Mouse (Mus musculus) urinary bladder, postnatal 36 days (tissue): ENCODE data around the gene Gtpbp1.

Experiments
- DNase-seq, 2 experiments: peaks; one replicate each; pipeline ENCODE4 v3.0.0; 2022; ENCODE audit warnings: low spot score in 2 of 2, mixed read lengths in 1 of 2

The Gtpbp1 gene

DNA sequence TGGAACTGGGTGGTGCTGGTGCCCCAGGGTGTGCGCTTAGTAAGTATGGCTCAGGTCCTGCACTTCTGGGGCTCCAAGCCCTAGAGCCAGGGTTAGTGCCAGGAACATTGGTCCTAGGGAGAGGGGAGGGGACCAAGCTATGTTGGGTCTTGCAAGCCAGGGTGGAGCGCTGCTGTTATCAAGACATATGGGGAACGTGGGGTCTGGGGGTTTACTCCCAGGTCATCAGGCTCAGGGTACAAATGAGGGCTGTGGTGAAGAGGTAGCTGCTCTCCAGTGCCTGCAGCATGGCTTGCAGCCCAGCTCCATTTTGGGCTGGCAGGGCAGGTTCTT, 62.7 kb downstream of the Gtpbp1 start:
- no peak for DNase-seq

DNA sequence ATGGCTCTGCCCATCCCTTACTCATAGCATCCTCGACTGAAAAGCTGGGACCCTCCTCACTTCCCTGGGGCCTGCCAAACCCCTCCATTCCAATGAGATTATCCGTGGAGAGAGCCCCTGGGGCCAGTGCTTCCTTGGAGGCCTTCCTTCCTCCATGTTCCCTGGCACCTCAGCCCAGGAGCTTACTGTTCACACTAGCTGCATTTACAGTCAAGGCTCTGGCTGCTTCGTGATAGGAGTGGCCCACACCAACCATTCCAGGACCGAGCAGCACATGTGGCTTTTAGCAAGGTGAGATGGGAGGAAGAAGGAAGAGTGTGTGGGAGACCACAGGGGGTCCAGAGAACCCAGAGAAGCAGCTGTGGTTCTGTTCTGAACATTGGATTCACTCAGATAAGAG, 63.2 kb downstream of the Gtpbp1 start:
- no peak for DNase-seq

DNA sequence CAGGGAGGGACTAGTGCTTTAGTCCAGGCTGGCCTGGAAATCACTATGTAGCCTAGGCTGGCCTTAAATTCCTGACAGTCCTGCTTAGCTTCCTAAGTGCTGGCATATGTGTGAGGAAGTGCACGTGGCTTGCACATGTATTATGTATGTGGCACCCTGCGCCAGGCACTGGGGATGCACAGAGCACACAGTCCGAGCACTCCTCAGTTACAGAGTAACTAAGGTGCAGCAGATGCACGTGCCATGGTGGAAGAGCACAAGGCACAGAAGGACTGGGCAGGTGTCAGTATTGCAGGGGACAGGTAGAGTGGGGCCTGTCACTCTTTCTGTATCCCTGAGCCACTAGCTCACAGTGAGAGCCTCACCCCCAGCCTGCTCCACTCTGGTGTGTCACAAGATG, 64.5 kb downstream of the Gtpbp1 start:
- DNase-seq = no peak

DNA sequence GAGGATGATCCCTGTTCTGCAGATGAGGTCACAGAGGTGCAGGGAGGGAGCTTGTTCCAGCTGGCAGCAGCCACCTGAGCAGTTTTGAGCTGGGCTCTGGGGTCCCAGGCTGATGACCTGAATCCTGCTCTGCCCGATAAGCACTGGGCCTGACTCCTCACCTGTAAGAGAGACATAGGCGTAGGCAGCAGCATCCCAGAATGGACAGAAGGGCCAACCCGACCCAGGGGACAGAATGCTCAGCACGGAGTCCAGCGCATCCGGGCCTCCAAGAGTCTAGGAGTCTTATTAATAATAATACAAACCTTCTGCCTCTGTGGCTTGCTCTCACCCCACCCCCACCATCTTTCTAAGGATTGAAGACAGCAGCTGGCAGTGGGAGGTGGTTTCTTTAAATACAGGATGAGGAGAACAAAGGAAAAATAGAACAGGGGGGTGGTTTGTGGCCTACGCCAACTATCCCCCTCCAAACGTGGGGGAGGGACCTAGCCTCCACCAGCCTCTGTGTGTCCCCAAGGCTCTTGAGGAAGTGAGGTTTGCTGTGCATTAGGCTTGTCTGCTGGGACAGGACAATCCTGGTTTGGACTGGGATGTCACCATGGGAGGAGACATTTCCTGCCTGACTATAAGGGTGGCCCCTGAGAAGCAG, 65.5 kb downstream of the Gtpbp1 start:
- no peak for DNase-seq

DNA sequence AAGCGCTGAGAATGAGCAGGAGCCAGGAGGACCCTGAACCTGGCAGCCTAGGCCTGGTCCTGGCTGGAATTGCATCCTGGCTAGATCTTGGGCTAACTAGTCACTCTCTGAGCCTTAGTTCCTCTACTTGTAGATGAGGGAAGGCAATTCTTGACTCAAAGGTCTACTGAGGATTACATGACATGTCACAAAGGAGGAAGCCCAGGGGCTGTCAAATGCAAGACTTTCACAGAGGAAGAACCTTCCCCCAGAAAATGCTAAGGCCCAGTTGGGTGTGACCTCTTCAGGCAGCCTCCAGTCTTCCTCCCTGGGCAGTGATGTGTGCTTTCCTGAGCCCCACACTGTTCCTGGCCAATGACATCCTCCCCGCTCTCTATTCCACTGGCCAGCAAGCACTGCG, 66.5 kb downstream of the Gtpbp1 start:
- DNase-seq = no peak

DNA sequence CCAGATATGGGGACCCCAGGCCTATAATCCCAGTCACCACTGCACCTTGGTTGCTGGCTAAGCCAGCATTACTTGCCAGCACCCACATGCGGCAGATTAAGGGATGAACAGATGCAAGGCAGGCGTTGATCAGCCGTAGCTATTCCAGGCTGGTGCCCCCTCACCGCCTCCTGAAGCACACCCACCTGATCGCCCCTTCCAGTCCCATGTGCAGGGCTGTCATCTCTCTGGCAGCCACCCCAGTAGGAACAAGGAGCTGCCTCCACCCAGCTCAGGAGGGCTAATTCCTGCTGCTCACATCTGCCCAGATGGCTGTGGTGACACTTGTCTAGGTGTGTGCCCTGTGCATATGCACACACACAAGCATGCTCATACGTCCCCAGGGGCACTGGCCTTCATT, 70.3 kb downstream of the Gtpbp1 start:
- no peak for DNase-seq

DNA sequence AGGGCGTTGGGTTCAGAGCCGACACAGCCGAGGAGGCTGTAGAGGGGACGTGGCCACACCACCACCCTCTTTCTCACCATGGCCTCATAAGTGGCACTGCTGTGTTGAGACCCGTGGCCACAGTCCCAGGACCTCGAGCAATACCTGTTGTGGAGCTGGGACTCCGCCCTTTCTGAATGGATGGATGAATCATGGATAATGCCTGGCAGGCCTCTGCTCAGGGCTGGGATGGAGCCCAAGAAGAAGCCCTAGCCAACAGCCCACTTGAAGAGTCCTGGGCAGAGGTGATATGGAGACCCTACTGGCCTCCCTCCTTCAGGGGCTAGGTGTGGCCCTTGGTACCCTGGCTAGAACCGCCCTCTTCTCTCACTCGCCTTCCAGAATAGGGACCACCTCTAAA, 72.4 kb downstream of the Gtpbp1 start:
- DNase-seq = no peak

DNA sequence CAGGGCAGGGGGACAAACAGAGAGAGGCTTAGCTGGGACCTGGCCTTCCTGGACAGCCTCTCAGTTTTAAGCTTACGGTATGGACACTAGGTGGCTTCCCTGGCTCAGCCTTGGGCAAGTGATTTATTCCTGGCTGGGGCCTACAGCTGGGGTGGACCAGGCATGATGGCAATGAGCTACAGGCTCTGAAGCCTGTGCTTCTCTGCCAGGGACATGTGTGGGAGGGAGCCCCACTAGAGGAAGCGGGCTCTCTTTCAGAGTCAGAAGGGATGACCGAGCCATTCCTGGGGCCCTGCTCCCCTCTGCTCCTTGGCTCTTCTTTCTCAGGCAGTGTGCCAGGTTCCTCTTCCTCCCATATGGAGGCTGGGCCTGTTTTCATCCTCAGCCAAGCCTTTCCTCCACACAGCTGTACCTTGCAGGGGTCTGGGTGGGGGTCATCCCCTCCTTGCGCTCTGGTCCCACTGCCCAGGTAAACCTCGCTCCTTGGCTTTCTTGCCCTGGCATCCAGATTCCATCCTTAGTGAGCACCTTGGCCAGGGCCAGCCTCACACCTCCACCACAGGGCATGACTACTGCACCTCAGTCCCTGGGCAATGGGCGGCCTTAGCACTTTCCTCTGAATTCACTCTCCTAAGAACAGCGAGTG, 73.1 kb downstream of the Gtpbp1 start:
- no peak for DNase-seq

DNA sequence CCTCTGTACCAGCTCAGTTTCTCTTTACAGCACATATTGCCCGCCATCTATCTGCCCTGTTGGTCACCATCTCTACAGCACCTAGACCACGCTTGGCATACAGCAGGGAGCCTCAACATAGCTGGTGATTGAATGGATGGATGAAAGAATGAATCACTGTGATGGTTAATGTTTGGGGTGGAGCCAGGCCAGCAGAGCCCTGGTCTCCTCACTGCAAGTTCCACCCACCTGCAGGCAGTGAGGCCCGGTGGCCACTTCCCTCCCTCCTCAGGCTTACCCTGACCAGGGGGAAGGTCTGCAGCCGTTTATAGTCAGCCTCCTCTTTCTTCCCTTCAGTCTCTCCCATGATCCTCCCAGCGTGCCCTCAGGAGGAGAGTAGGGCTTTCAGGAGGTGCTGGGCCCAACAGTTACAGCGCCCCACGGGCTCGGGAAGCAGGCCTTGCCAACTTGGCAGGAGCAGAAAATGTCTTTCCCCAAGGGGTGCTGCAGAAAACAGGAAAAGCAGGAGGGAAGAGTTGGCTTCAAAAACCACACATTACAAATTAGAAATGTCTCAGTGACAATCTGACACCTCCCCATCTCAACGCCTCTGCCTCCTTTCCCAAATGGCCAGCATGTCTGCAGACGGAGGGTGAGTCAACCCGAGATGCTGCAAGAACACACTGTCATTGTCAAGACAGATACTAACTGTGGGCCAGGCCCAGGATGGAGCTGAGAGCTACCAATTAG, 74.1 kb downstream of the Gtpbp1 start:
- no peak for DNase-seq

DNA sequence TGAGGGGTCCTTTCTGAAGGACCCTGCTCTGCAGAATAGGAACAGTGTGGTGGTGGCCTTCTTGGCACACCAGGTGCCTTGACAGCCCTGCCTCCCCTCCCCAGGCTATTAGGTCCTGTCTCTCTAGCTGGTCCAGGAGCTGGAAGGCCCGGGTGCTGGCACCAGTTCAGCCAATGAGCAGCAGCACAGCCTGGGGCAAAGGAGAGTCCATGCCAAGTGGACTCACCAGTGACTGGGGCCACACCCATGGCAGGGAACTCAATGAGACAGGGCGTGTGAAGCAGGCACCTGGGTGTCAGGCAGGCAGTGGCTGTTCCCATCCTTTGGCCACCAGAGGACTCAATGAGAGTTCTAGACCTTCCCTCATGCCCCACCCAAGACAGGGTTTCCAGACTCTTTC, 74.7 kb downstream of the Gtpbp1 start:
- DNase-seq = no peak

DNA sequence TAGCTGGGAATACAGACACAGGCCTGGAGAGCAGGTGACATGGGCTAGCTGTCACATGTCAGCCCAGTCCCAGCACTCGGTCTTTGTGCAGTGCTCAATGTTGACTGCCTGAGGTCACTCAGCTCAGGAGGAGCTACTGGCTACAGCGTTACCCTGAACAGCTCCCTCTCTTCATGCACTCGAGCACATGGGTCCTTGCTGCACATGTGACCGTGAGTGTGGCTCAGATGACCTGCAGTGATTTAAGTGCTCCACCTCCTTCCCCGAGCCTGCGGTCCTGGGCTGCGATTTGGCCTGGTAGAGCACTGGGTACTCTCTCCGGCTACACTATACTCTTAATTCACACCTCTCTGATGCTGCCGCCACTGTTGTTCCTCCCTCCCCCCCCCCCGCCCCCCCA, 75.5 kb downstream of the Gtpbp1 start:
- no peak for DNase-seq

DNA sequence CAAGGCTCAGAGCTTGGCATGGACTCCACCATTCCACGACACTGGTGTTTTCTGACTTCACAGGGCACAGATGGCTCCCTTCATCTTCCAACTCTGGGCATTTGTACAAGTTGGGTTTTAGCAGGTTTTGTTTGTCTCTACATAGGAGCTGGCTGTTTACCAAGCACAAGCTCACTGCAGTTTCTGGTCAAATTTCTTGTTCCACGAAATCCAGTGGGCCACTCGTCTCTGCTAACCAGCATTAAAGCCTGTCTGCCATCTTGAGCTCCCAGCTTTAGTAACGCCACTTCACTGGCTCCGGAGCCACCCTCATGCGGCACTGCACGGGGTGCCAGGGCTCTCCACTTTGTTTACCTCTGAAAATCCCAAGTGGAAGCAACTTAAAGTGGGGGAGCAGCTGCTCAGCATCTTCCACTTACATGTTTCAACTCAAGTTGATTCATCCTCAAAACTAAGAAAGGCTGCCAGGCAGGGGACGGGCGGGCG, 76.0 kb downstream of the Gtpbp1 start:
- DNase-seq = no peak

DNA sequence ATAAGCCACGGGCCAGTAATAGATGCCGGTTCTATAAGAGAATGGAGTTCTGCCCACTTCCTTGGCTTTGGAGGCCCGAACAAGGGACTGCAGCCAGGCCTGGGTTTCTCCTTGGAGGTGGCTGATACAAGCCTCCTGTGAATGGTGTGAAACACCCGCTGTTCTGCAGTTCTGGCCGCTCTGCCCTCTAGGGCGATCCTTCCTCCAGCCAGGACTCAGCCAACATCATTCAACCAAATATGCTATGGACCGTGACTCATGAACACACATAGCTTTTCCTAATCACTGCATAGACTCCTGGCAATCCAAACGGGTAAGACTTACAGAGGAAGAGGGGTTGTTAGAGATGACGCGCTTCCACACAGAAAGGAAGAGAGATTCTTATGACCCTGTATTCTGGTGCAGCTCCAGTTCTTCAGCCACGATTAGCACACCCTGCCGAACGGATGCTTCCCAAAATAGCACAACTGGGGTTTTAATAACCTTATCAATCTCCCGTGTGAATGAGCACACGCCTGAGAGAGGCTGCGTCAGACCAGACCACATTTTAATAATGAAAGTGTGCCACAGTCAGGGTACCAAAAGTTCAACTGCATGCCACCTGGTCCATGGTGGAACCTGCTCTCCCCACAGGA, 76.8 kb downstream of the Gtpbp1 start:
- DNase-seq = no peak

DNA sequence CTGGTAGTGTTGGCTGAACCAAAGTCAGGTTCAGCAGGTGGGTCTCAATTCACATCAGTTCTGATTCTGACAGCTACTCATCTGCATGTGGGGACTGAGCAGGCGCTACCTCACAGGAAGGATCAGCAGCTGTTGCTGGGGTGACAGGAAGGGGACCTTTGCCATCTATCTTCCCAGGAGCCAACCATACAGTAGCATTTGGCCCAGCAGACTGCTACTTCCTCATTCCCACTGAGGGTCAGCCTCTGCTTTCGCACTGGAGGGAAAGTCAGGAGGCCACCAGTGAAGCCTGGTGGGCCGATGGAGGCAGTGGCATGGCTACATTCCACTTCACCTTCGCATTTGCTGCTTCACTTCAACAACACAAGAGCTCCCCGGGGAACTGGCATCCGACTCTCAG, 77.7 kb downstream of the Gtpbp1 start:
- no peak for DNase-seq

DNA sequence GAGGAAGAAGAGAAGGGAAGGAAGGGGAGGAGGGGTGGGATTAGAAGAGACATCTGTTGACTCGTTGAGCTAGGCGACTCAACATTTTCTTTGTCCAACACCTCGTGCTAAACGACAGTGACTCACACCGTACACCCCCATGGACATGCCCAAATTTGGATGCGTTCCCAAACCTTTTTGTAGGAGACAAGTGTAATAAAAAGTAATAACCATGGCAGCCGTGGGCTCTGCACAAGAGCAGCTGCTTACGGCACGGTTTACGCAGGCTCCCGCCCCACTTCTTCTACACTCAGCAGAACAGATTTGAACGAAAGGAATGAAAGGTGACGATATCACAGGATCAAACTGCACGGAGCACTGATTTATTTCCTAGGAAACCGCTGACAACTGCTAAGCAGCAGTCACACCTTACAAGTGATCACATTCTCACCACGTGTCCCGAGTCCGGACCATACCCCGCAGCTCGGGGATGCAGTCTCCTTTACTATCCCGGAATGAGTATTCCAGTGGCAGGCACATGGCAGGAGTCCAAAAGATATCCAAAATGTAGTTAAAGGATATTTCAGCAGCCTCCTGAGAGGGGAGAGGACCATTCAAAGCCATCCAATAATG, 80.1 kb downstream of the Gtpbp1 start:
- DNase-seq = no peak
